Mouse (Mus musculus) adrenal gland, adult (tissue): Measurements from ENCODE around the gene Grin1.
A peak's percentile ranks its signal among the peaks of the same experiment; 100 is the strongest.
"Not testable (repeated sequence)": the region's sequence is repeated elsewhere in the genome, so short reads cannot be mapped to it uniquely, and the experiment has no call there.

Experiments
- DNase-seq, 2 experiments: peaks; one replicate each; pipeline ENCODE4 v3.0.0; 2022 to 2023; ENCODE audit warnings: low spot score in 1 of 2; ENCODE audit not compliant: inconsistent age in 2 of 2

Grin1 gene

DNA sequence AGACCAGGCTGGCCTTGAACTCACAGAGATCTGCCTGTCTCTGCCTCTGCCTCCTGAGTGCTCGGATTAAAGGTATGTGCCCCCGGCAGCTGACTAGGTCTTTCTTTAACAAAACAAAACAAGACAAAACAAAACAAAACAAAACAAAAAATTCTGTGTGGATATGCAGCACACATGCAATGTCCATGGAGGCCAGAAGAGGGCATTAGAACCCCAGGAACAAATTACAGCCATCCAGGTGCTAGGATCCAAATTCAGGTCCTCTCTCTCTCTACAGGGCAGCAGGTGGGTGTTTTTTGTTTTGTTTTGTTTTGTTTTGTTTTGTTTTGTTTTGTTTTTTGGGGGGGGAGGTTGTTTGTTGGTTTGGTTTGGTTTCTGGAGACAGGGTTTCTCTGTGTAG lies 60.1 kb downstream of the Grin1 start:
- DNase-seq = no peak

DNA sequence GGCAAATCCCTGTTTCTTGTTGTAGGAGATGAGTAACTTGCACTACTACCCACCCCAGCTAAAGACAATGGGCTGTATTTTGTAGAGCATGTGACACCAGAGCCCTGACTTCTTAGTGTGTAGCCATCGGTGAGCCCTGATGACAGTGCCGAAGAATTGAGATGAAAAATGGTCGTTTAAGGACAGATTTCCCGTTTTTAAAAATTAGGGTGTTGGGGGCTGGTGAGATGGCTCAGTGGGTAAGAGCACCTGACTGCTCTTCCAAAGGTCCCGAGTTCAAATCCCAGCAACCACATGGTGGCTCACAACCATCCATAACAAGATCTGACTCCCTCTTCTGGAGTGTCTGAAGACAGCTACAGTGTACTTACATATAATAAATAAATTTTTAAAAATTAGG lies 61.7 kb downstream of the Grin1 start:
- not testable (repeated sequence) for DNase-seq

DNA sequence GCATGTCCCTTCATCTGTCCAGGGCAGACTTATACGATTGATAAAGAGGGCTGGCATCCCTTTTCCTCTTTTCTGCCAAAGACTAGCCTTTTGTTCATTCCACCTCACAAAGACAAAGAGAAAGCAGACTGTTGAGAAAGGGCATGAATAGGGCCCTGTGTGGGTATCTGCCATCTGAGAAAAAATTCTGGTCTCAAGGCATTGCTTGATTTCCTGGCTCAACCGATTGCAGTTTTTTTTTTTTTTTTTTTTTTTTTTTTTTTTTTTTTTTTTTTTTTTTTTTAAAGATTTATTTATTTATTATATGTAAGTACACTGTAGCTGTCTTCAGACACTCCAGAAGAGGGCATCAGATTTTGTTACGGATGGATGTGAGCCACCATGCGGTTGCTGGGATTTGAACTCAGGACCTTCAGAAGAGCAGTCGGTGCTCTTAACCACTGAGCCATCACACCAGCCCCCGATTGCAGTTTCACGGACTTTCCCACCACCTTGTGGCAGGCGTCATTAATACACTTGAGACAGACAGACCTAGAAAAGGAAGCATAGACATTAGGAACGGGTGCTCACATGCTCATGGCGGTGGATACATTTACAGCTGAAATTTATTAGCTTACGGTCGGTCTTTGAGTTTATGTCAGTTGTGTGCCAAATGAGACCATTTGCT lies 62.4 kb downstream of the Grin1 start:
- peak in 1 of 2 experiments; percentile 72 for DNase-seq

DNA sequence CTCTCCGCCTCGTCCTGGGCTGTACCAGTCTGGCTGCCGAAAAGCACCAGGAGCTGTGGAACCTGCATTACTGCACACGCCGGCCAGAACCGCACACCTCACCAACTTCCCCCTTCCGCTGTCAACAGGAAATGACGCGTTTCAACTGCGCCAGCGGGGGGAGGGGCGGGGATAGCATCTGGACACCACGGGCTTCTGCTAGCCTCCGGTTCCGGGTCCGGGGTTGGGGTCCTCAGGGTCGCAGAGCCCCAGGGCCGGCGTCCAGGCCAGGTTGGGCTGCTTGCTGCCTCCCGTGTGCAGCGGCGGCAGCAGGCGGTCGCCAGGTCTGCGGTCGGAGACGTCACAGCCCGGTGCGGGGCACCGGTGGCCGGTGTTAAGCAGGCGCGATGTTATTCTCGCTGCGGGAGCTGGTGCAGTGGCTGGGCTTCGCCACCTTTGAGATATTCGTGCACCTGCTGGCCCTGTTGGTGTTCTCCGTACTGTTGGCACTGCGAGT lies 63.7 kb downstream of the Grin1 start, which contains the start of gene Tmem203:
Tmem203 (plus strand) TSS at position 156 of the 496 bp plus-strand sequence.
- DNase-seq = peak; percentile 89 to 95

GRCm38 (mm10) chr2:25252331-25252730 lies 66.7 kb downstream of the Grin1 start:
- peak in 1 of 2 experiments; percentile 52 for DNase-seq

- no peak for DNase-seq
Measured at GRCm38 (mm10) chr2:25246183-25247072, 72.6 kb downstream of the Grin1 start, which contains the start of gene AL732309.1. Gene AL732309.1 (minus strand): TSS chr2:25246863.

GRCm38 (mm10) chr2:25244144-25244543 lies 74.8 kb downstream of the Grin1 start:
- DNase-seq = peak in 1 of 2 experiments; percentile 25

GRCm38 (mm10) chr2:25243342-25243741 lies 75.6 kb downstream of the Grin1 start:
- DNase-seq = no peak

GRCm38 (mm10) chr2:25242101-25242506 lies 76.9 kb downstream of the Grin1 start, which contains the start of the genes Rnf208 and Cysrt1:
Gene Rnf208 (plus strand): TSS chr2:25242255.
Gene Cysrt1 (minus strand): TSS chr2:25242452.
- DNase-seq = peak in 1 of 2 experiments; percentile 46

- peak in 1 of 2 experiments; percentile 47 for DNase-seq
Measured at GRCm38 (mm10) chr2:25241438-25241775, 77.6 kb downstream of the Grin1 start.
